Mouse (Mus musculus): Measurements from ENCODE around the gene Dab2ip. TPM values are rescaled to one million over a fixed set of nuclear protein-coding genes. Genes with fewer than 3 reads are reported as not detected.

Dab2ip gene
- polyA plus RNA-seq, 1 experiment = 9.8 TPM

DNA sequence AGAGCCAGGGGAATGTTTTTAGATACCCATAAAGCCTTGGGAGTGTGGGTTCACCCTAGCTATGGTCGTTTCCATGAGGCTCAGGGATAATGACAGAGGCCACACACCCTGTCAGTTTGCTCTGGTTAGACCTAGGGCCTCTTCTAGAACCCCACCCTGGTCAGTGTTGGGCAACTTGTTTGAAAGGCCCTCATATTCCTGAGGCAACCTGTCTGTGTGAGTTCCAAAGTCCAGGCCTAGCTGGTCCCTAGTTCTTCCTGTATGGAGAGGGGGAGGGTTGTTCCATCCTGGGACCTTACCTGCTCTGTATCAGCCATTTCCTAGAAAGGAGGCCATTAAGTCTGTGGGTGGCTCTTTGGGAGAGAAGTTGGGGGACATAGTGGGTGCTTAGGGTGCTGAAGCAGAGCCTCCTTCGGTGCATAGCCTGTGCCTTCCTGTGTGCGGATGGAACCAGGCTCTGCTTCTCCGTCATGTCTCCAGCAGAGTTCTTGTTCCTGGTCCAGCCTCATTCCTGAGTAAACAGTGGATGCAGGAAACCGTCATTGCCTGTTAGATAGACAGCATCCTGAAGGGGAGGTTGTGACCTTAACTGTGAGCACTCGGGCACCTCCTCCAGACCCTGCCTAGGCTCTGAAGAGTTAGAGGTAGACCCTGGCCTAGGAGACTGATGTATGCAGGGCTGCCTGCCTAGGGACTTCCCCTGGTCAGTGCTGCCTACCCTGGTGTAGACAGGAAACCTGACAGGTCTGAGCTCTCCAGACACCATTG is 59.0 kb downstream of the Dab2ip start:
- no peak for TF ChIP-seq CTCF (IDR thresholded peaks at IDR 0.05; ENCODE audit: control insufficient read depth, insufficient read depth, low read length)
- no peak for TF ChIP-seq POLR2A (IDR thresholded peaks at IDR 0.05; ENCODE audit: borderline replicate concordance, control insufficient read depth, low read depth, low read length)
- H3K27ac ChIP-seq (ENCODE audit: control insufficient read depth, insufficient read depth, low read depth, low read length, poor library complexity) = no peak overlapping the region
- 79% methylated on average over 6 of the region's 6 CpGs for WGBS
- H3K4me1 ChIP-seq (ENCODE audit: control insufficient read depth, insufficient read depth, low read length) = no peaks in the 10 kb centered on the region
- H3K4me3 ChIP-seq (replicated peaks; ENCODE audit: control insufficient read depth, low read depth, low read length) = no peak overlapping the region

DNA sequence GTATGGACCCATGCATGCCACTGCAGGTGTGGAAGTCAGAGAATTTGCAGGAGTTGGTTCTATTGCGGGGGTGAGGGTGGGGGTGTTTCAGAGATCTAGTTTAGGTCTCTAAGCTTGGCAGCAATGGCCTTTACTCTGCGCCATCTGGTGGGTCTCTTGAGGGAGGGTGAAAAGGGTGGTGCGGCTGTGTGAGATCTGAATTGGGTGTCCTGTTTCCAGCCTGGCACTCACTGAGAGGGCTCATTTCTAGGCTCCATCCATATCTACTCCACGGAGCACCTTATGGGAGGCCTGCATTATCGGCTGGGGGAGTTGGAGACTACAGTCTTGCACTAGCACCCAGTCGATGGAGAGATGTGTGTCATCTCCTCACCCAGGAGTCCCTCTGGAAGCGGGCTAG is 60.9 kb downstream of the Dab2ip start:
- no peak overlapping the region for H3K4me3 ChIP-seq (replicated peaks; ENCODE audit: control insufficient read depth, low read depth, low read length)
- H3K4me1 ChIP-seq (ENCODE audit: control insufficient read depth, insufficient read depth, low read length) = no peaks in the 10 kb centered on the region
- 85% methylated on average over 7 of the region's 7 CpGs for WGBS
- TF ChIP-seq POLR2A (IDR thresholded peaks at IDR 0.05; ENCODE audit: borderline replicate concordance, control insufficient read depth, low read depth, low read length) (no peak), CTCF (IDR thresholded peaks at IDR 0.05; ENCODE audit: control insufficient read depth, insufficient read depth, low read length) (no peak)
- H3K27ac ChIP-seq (ENCODE audit: control insufficient read depth, insufficient read depth, low read depth, low read length, poor library complexity) = no peak overlapping the region

DNA sequence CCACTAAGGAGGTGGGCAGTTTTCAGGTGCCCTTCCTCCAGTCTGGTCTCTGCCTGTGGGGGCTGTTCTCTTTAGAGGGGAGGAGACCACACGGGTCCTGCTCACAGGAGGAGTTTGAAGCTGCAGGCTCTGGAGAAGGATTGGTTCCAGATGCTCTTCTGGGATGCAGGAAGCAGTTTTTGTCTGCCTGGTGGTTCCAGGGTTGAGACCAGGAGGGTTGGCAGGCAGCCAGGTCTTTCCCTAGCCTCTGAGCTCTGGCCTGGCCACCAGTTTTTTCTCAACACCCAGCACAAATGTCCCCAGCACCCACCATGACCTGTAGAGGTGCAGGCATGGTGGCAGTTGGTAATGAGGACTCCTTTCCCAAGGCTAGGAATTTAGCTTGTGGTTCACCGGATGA is 61.5 kb downstream of the Dab2ip start:
- no peak overlapping the region for H3K4me3 ChIP-seq (replicated peaks; ENCODE audit: control insufficient read depth, low read depth, low read length)
- H3K27ac ChIP-seq (ENCODE audit: control insufficient read depth, insufficient read depth, low read depth, low read length, poor library complexity) = no peak overlapping the region
- no peaks in the 10 kb centered on the region for H3K4me1 ChIP-seq (ENCODE audit: control insufficient read depth, insufficient read depth, low read length)
- TF ChIP-seq CTCF (IDR thresholded peaks at IDR 0.05; ENCODE audit: control insufficient read depth, insufficient read depth, low read length) (no peak), POLR2A (IDR thresholded peaks at IDR 0.05; ENCODE audit: borderline replicate concordance, control insufficient read depth, low read depth, low read length) (no peak)
- 83% methylated on average over 2 of the region's 2 CpGs for WGBS

DNA sequence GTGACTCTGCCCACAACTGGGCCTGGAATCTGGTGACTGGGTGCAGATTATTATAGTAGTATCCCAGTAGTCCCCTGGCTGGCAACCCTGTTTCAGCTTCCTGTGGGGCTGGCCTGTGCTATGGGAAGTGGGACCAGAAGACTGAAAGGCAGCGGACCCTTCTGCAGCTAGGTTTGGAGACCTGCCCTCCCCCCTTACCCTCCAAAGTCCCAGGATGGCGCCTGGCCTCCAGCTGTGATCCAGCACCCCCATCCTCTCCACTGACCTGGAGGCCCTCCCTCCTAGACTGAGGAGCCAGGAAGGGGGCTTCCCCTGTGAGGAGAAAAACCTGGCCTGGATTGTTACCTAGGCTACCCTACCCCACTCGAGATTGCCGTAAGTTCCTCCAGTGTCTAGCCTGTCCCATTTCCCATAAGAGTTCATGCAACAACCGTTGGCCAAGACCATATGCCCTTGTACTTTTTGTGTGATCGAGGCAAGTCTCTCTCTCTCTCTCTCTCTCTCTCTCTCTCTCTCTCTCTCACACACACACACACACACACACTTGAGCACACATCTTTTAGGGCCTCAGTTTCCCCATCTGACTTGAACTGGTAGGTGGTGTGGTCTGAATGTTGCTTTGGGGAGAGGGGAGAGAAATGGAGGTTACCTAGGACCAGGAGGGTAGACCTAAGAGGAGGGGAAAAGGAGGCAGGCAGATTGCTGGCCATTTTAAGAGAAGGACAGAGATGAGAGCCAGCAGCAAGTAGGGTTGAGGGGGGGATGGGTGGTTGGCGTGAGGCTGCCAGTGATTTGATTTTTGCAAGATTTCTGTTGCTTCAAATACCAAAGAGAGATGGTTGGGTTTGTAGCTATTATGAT is 62.5 kb downstream of the Dab2ip start:
- H3K27ac ChIP-seq (ENCODE audit: control insufficient read depth, insufficient read depth, low read depth, low read length, poor library complexity) = no peak overlapping the region
- WGBS = 56% methylated on average over 7 of the region's 7 CpGs
- TF ChIP-seq POLR2A (IDR thresholded peaks at IDR 0.05; ENCODE audit: borderline replicate concordance, control insufficient read depth, low read depth, low read length) (no peak), CTCF (IDR thresholded peaks at IDR 0.05; ENCODE audit: control insufficient read depth, insufficient read depth, low read length) (no peak)
- no peaks in the 10 kb centered on the region for H3K4me1 ChIP-seq (ENCODE audit: control insufficient read depth, insufficient read depth, low read length)
- H3K4me3 ChIP-seq (replicated peaks; ENCODE audit: control insufficient read depth, low read depth, low read length) = no peak overlapping the region

DNA sequence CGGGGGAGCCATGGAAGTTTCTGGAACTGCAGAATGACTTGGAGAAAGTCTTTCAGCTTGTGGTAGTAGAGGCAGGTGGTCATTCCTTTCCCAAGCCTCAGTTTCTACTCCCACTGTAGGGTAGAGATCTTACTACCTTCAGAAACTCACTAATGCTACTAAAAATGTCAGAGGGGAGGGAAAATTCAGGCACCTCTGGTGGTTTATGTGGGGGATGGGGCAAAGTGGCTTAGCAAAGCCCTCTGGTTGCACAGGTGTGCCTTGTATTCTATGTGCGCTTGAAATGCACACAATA is 63.1 kb downstream of the Dab2ip start:
- TF ChIP-seq CTCF (IDR thresholded peaks at IDR 0.05; ENCODE audit: control insufficient read depth, insufficient read depth, low read length) = no peak
- TF ChIP-seq POLR2A (IDR thresholded peaks at IDR 0.05; ENCODE audit: borderline replicate concordance, control insufficient read depth, low read depth, low read length) = no peak
- 73% methylated on average over 2 of the region's 2 CpGs for WGBS
- H3K4me3 ChIP-seq (replicated peaks; ENCODE audit: control insufficient read depth, low read depth, low read length) = no peak overlapping the region
- H3K4me1 ChIP-seq (ENCODE audit: control insufficient read depth, insufficient read depth, low read length) = no peaks in the 10 kb centered on the region
- no peak overlapping the region for H3K27ac ChIP-seq (ENCODE audit: control insufficient read depth, insufficient read depth, low read depth, low read length, poor library complexity)

DNA sequence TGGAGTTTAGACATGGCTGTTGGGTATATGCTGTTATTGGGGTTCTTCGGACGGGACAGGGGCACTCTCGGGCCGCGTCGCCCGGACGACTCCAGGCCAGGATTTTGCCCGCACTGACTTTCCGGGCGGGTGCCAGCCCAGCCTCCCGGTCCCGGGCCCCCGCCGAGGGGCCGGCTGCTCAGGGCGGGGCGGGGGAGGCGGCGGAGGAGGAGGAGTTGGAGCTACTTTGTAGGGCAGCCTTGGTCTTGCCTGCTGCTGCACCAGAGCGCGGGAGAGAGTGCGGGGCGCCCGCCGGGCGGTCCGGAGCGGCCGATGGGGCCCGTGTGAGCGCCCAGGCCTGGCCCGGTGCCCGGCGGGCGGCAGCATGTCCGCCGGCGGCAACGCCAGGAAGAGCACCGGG is 63.7 kb downstream of the Dab2ip start:
- TF ChIP-seq CTCF (IDR thresholded peaks at IDR 0.05; ENCODE audit: control insufficient read depth, insufficient read depth, low read length) = no peak
- TF ChIP-seq POLR2A (IDR thresholded peaks at IDR 0.05; ENCODE audit: borderline replicate concordance, control insufficient read depth, low read depth, low read length) = no peak
- Histone ChIP-seq H3K27ac (ENCODE audit: control insufficient read depth, insufficient read depth, low read depth, low read length, poor library complexity) (no peak overlapping the region; the same call in 1 of the 2 replicates), H3K4me1 (ENCODE audit: control insufficient read depth, insufficient read depth, low read length) (no peaks in the 10 kb centered on the region), H3K4me3 (replicated peaks; ENCODE audit: control insufficient read depth, low read depth, low read length) (no peak overlapping the region)
- 2% methylated on average over 35 of the region's 41 CpGs for WGBS

DNA sequence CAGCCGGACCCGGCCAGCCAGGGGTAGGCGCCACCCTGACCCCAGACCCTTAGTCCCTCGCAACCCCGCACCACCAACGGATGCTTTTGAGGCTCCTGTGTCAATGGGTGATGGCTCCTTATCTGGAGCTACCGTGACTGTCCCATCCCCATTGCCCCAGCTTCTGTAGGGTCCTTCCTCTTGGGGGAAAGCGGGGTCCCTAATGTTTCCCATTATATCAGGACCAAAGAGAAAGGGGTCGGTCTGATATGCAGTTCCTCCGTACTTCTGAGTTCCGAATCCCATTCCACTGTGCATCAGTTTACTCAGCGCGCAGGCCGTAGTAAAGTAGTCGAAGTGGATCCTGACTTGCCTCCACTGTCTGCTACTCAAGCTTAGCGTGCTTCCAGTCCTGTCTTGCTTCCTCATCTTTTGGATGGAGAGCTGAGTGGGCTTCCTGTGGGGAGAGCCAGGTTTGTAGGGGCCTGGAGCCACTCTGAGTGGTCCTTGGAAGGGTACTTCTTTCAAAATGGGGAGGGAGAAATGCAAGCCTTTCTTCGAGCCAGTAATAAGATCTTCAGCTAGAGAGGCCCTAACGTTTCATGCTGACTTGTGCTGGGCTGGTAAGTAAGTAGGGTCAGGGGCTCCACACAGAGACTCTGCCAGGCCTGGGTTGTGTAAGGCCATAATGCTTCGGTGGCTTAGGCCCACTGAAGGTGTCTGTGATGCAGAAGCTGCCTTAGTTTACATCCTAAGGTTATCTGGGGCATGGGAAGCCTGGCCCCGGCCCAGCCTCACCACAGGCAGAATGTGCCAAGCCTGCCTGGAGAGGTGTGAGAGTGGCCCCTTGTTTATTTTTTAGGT is 64.4 kb downstream of the Dab2ip start:
- Histone ChIP-seq H3K27ac (ENCODE audit: control insufficient read depth, insufficient read depth, low read depth, low read length, poor library complexity) (no peak overlapping the region; the same call in 1 of the 2 replicates), H3K4me1 (ENCODE audit: control insufficient read depth, insufficient read depth, low read length) (no peaks in the 10 kb centered on the region), H3K4me3 (replicated peaks; ENCODE audit: control insufficient read depth, low read depth, low read length) (no peak overlapping the region)
- WGBS = 7% methylated on average over 20 of the region's 20 CpGs
- TF ChIP-seq POLR2A (IDR thresholded peaks at IDR 0.05; ENCODE audit: borderline replicate concordance, control insufficient read depth, low read depth, low read length) (no peak), CTCF (IDR thresholded peaks at IDR 0.05; ENCODE audit: control insufficient read depth, insufficient read depth, low read length) (no peak)

DNA sequence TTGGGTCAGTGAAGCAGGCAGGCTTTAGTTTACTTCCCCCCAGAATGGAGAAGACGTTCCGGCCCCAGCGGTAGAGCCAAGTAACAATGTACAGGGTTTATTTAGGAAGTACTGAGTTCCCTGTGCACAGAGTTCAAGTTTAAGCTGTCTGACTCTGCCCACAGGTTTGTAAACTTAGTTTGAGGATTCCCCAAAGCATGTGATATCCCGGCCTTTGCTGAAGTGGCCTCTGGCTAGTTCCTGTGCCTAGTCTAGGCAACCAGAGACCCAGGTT is 65.0 kb downstream of the Dab2ip start:
- no peak for TF ChIP-seq CTCF (IDR thresholded peaks at IDR 0.05; ENCODE audit: control insufficient read depth, insufficient read depth, low read length)
- no peak for TF ChIP-seq POLR2A (IDR thresholded peaks at IDR 0.05; ENCODE audit: borderline replicate concordance, control insufficient read depth, low read depth, low read length)
- WGBS = 33% methylated on average over 4 of the region's 4 CpGs
- Histone ChIP-seq H3K4me1 (ENCODE audit: control insufficient read depth, insufficient read depth, low read length) (no peaks in the 10 kb centered on the region), H3K27ac (ENCODE audit: control insufficient read depth, insufficient read depth, low read depth, low read length, poor library complexity) (no peak overlapping the region), H3K4me3 (replicated peaks; ENCODE audit: control insufficient read depth, low read depth, low read length) (no peak overlapping the region)
